Mouse (Mus musculus) intestine, postnatal 0 days (tissue): ENCODE data around the gene Iqcf4. TPM values are rescaled to one million over a fixed set of nuclear protein-coding genes. Genes with fewer than 3 reads are reported as not detected.
A peak's percentile ranks its signal among the peaks of the same experiment; 100 is the strongest.

Source experiments
- ATAC-seq: fragments of 200-750 bp; cut with Nextera tagmentation; 2 replicates; pipeline ENCODE4 v1.8.0; 2017; ENCODE audit warnings: mild to moderate bottlenecking, moderate TSS enrichment, moderate library complexity
- H3K27ac ChIP-seq: fragments of 300-500 bp; sonication (generic); 2 replicates; pipeline ENCODE4 v1.5.1; 2014; ENCODE audit warnings: mild to moderate bottlenecking, low read depth, low read length, moderate library complexity
- H3K27me3 ChIP-seq: fragments of 300-500 bp; sonication (generic); replicated peaks from 2 replicates; pipeline ENCODE4 v1.6.1; 2014; ENCODE audit warnings: low read length, mixed read lengths; ENCODE audit not compliant: control insufficient read depth, insufficient read depth
- H3K36me3 ChIP-seq: fragments of 300-500 bp; sonication (generic); 2 replicates; pipeline ENCODE4 v1.6.1; 2014; ENCODE audit warnings: mild to moderate bottlenecking, moderate library complexity; ENCODE audit not compliant: control insufficient read depth, insufficient read depth
- H3K4me1 ChIP-seq: fragments of 300-500 bp; sonication (generic); replicated peaks from 2 replicates; pipeline ENCODE4 v1.6.1; 2014; ENCODE audit warnings: antibody characterized with exemption, low read length, mixed read lengths; ENCODE audit not compliant: control insufficient read depth, insufficient read depth
- H3K4me2 ChIP-seq: fragments of 300-500 bp; sonication (generic); replicated peaks from 2 replicates; pipeline ENCODE4 v1.6.1; 2014; ENCODE audit warnings: low read depth, mild to moderate bottlenecking, moderate library complexity
- H3K4me3 ChIP-seq: fragments of 300-500 bp; sonication (generic); 2 replicates; pipeline ENCODE4 v1.5.1; 2014; ENCODE audit warnings: low read depth, low read length
- H3K9ac ChIP-seq: fragments of 300-500 bp; sonication (generic); 2 replicates; pipeline ENCODE4 v1.6.1; 2014; ENCODE audit warnings: mild to moderate bottlenecking, low read depth, low read length
- H3K9me3 ChIP-seq: fragments of 300-500 bp; sonication (generic); 2 replicates; pipeline ENCODE4 v1.6.1; 2016; ENCODE audit warnings: mixed run types; ENCODE audit not compliant: control insufficient read depth
- CTCF ChIP-seq: sonication (generic); IDR thresholded peaks from 2 replicates; pipeline ENCODE4 v1.5.1; 2016; ENCODE audit warnings: low read depth, mild to moderate bottlenecking, control low read depth, antibody characterized with exemption, moderate library complexity
- WGBS: fragments of 180-500 bp; shearing (Covaris S2); extraction: QIAGEN DNeasy Blood & Tissue Kit; methylation state at CpG from one replicate; pipeline ENCODE4 v1.1.7; 2014; 5-methylcytosine and 5-hydroxymethylcytosine counted together
- polyA plus RNA-seq: library from polyadenylated mRNA; unstranded; fragments of >200 nt; fragmentation: Nextera tagmentation; extraction: Ambion mirVana; gene quantifications from 2 replicates; pipeline ENCODE4 v1.2.1, GENCODE M21; 2015

The Iqcf4 gene
- not detected in 2 replicates for polyA plus RNA-seq

DNA sequence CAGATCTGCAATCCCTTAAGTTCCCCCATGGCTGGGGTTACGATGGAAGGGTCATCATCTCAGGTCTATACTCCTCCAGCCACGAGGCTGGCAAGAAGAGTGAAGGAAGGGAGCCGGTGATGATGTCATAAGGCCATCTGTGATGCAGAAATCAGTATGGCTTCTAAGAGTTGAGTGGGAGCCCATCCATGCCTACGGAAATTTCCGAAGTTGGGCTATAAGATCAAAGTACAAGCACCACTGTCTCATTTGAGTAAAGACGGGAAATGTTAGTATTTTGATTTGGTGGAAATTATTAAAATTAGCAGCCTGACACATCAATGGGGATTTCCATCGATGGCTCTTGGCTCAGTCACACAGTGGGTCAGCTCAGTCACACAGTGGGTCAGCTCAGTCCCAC lies at the start of gene Iqcf4:
Gene Iqcf4, minus strand, starts transcription at position 101 of the 400 bp plus-strand sequence.
- no peaks in the 10 kb centered on the region for H3K4me1 ChIP-seq
- WGBS: 87% methylated on average over 7 of the region's 7 CpGs

DNA sequence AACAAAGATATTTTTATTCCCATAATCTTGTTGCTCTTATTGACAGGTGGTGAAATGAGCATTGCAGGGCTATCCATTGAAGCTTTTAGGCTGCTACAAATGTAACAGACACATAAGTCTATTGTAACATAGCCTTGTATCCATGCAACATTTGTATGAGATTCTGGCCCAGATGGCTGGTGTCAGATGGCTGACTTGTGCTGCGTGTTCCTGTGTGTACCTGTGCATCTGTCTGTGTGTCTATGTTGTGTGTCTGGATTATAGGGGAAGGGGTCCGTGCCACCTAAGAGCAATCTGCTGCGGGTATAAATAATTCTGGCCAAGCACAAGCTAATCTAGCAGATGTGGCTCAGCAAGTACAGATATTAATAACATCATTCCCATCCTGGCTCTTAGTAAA lies 46.7 kb upstream of the Iqcf4 start:
- Histone ChIP-seq H3K27ac (no peak overlapping the region), H3K36me3 (no peaks in the 10 kb centered on the region), H3K4me2 (no peak overlapping the region), H3K9me3 (no peaks in the 10 kb centered on the region), H3K9ac (no peak overlapping the region), H3K4me1 (no peaks in the 10 kb centered on the region), H3K4me3 (no peak overlapping the region), H3K27me3 (no peaks in the 10 kb centered on the region)
- no peak for ATAC-seq
- no peak for TF ChIP-seq CTCF
- 94% methylated on average over 3 of the region's 3 CpGs for WGBS

More for the DNA sequence above, at the start of gene Iqcf4:
- no peak for ATAC-seq
- no peak within 1 kb of the TSS for H3K9ac ChIP-seq
- no peaks in the 10 kb centered on the region for H3K36me3 ChIP-seq
- H3K4me3 ChIP-seq: no peak within 1 kb of the TSS
- no peak within 1 kb of the TSS for H3K27ac ChIP-seq
- no peaks in the 10 kb centered on the region for H3K27me3 ChIP-seq
- no peak within 1 kb of the TSS for H3K4me2 ChIP-seq
- no peaks in the 10 kb centered on the region for H3K9me3 ChIP-seq
- TF ChIP-seq CTCF: no peak

DNA sequence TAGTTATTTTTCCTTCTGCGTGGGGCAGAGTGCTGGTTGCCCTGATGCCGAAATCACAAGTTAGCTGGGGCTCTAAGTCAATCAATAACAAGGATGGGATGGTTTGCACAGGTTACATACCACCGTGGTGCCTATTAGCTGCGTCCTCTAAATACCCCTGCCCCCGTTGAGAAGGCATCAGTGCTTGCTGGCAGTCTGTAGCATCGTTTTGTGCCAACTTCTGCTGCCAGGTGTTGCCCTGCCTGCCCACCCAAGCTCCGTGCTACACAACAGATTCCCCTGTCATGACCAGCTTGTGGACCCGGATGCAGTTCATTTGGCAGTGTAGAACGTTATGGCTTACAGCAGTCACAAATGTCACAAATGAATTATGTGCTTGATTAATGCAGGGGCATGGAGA lies 45.5 kb upstream of the Iqcf4 start:
- TF ChIP-seq CTCF: no peak
- ATAC-seq: no peak
- no peak overlapping the region for H3K9ac ChIP-seq
- H3K27me3 ChIP-seq: no peaks in the 10 kb centered on the region
- no peak overlapping the region for H3K4me3 ChIP-seq
- no peak overlapping the region for H3K27ac ChIP-seq
- H3K4me2 ChIP-seq: no peak overlapping the region
- H3K4me1 ChIP-seq: no peaks in the 10 kb centered on the region
- H3K36me3 ChIP-seq: no peaks in the 10 kb centered on the region
- 68% methylated on average over 9 of the region's 9 CpGs for WGBS
- H3K9me3 ChIP-seq: no peaks in the 10 kb centered on the region

DNA sequence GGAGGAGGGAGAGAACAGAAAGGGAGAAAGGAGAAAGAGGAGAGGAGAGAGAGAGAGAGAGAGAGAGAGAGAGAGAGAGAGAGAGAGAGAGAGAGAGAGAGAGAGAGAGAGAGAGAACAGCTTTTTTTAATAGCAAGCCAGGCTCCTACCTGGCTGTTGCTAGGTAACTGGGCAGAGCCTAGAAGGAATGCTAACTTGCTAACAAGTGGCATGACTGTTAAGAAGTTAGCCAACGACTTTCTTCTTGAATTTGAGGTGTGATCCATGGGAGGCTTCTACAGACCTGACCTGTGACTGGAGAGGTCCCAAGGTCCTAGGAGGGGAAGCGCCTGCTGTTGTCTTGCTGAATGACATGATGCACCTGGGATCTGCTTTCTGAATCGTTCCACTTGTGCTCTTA lies 43.8 kb upstream of the Iqcf4 start:
- no peak for TF ChIP-seq CTCF
- no peak overlapping the region for H3K9ac ChIP-seq
- 27% methylated on average over 3 of the region's 3 CpGs for WGBS
- H3K27ac ChIP-seq: no peak overlapping the region
- H3K4me2 ChIP-seq: no peak overlapping the region
- no peaks in the 10 kb centered on the region for H3K9me3 ChIP-seq
- ATAC-seq: no peak
- H3K27me3 ChIP-seq: no peaks in the 10 kb centered on the region
- no peaks in the 10 kb centered on the region for H3K4me1 ChIP-seq
- no peak overlapping the region for H3K4me3 ChIP-seq
- no peaks in the 10 kb centered on the region for H3K36me3 ChIP-seq

DNA sequence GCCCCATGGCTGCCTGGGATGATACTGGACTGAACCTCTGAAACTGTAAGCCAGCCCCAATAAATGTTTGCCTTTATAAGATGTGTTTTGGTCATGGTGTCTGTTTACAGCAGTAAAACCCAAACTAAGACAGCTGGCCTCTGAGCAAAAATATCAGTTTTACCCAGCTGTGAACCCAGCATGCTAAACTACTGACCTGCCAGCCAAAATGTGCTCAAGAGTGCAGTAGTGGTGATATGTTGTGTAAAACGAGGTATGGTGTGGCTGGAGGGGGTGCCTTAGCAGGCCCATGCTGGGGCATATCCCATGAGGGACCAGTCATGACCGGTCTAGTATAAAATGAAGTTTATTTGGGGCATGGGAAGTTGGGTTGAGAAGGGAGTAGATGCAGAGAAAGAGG lies 43.2 kb upstream of the Iqcf4 start:
- WGBS: 54% methylated on average over 2 of the region's 2 CpGs
- no peaks in the 10 kb centered on the region for H3K36me3 ChIP-seq
- H3K27ac ChIP-seq: no peak overlapping the region
- H3K9ac ChIP-seq: no peak overlapping the region
- no peak overlapping the region for H3K4me2 ChIP-seq
- H3K9me3 ChIP-seq: no peaks in the 10 kb centered on the region
- ATAC-seq: no peak
- no peak overlapping the region for H3K4me3 ChIP-seq
- no peaks in the 10 kb centered on the region for H3K4me1 ChIP-seq
- no peaks in the 10 kb centered on the region for H3K27me3 ChIP-seq
- TF ChIP-seq CTCF: no peak

DNA sequence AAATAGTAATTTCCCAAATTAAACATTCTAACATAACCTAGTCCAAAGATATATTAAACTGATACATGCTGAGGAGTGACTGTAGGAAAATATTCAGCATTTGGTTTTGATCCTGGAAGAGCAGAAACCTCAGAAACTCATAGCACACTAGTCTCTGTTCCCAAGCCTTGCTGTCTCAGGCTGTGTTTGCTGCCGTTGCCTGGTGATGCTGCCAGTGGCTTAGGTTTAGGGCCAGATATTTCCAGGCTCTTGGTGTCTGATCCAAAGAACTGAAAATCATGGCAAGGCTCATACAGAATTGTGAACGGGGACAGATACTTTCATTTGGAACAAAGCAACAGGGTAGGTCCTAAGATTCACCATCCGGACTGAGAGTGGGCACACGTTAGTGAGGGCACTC lies 39.9 kb upstream of the Iqcf4 start:
- Histone ChIP-seq H3K36me3 (no peaks in the 10 kb centered on the region), H3K4me2 (no peak overlapping the region), H3K9ac (no peak overlapping the region), H3K4me3 (no peak overlapping the region), H3K9me3 (no peaks in the 10 kb centered on the region), H3K27me3 (no peaks in the 10 kb centered on the region), H3K27ac (no peak overlapping the region), H3K4me1 (no peaks in the 10 kb centered on the region)
- TF ChIP-seq CTCF: no peak
- WGBS: 78% methylated on average over 4 of the region's 4 CpGs
- ATAC-seq: no peak

DNA sequence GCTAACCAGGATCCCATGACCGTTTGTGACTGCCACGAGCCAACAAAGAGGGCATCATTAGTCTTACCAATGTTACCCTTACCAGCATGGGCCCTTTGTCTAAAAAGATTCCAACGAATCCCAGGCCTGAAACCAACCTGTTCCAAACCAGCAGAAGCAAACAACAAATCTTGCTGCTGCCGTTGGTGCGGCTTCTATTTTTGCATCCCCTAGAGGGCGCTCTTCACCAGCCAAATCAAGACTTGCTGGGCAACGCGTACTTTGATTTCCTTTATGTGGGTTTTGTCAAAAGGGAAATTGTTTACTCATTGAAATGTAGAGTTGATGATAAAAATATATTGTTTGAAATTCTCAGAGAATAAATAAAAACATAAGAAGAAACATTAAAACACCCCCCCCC lies 29.8 kb upstream of the Iqcf4 start:
- TF ChIP-seq CTCF: peak; percentile 80
- no peaks in the 10 kb centered on the region for H3K9me3 ChIP-seq

More for the DNA sequence above, 29.8 kb upstream of the Iqcf4 start:
- Histone ChIP-seq H3K27me3 (no peaks in the 10 kb centered on the region), H3K4me3 (no peak overlapping the region), H3K9ac (no peak overlapping the region), H3K36me3 (no peaks in the 10 kb centered on the region), H3K27ac (no peak overlapping the region), H3K4me1 (no peaks in the 10 kb centered on the region), H3K4me2 (no peak overlapping the region)
- no peak for ATAC-seq
- WGBS: 23% methylated on average over 8 of the region's 8 CpGs
